Comparison of ENCODE assay signal across 8 mouse cellular contexts in the genomic region with DNA sequence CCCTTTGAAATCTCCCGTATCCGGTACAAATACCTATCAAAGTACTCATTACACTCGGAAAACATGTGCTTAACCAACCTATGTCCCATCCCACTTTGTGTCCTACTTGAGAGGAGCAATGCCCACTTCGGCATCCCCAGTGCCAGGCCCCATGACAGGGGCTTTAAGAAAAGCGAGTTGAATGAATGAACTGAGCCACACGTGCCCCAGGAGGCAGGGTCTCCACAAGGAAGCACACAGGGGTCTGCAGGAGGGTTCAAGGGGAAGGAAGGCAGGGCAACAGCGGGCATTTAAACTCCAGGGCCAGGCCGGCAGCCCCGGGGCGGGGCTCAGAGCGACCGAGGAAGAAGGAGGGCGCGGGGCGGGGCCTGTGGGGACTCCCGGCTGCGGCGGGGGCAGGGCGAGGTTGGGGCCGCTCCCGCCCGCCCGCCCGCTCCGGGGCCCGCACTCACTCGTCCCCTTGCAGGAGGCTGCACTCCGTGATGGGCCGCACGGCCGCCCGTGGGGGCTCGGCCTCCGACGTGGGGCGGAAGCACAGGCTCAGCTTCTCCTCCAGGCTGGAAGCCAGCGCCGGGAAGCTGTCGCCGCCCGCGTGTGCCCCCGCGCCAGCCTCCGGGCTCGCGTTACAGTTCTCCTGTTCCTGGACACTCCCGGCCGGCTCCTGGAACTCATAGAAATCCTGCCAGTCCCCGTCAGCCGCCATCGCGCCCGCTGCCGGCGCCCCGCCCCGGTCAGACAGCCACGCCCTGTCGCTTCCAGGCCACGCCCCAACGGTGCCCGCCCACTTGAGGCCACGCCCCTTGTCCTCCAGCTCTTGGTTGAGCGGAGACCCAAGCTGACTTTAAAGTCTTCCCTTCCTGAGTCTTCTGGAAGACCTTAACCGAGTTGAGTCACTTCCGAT. TPM values are rescaled to one million over a fixed set of nuclear protein-coding genes. Genes with fewer than 3 reads are reported as not detected.
DNase-seq lines count a peak whose midpoint lies in the region; ATAC-seq lines count a peak whose summit lies in the region.

A gene (minus strand): TSS at position 772 of the 901 bp plus-strand sequence.

- DNase-seq in embryo, embryonic 10 days (ENCODE audit: low spot score) = peak; percentile 95
- DNase-seq in gastrocnemius, postnatal 14 days = peak; percentile 94
- peak; percentile 84 to 94 for DNase-seq in left cerebral cortex, postnatal 10 days (ENCODE audit: extremely low spot score in 1 of 2, low spot score in 2 of 2)
- DNase-seq in right cerebral cortex, postnatal 25 days = peak; percentile 88
- DNase-seq in urinary bladder, postnatal 4 days (ENCODE audit: low spot score in 2 of 2) = peak; percentile 91 to 96

- intact Hi-C loops in gastrocnemius, postnatal 14 days (cut with DNase I; ENCODE audit: low total_unique reads) = no loop called here
- intact Hi-C loops in left cerebral cortex, postnatal 10 days (cut with DNase I) = no loop called here

- ATAC-seq in activated CD4-positive, CD25-positive, alpha-beta regulatory T cell, adult 4 months = peak; percentile 90
- peak; percentile 89 for ATAC-seq in inflammation-experienced regulatory T-cells, adult 6 months
- peak; percentile 91 for ATAC-seq in megakaryocyte-erythroid progenitor cell, adult 5-6 weeks (replicated peaks; ENCODE audit: low FRiP score, low TSS enrichment, poor library complexity, severe bottlenecking)

RNA-seq across cellular contexts. Expression of the gene that starts here (rescaled TPM):
- 10 to 100 TPM; 11.2 to 13.9 TPM for polyA plus RNA-seq in activated CD4-positive, CD25-positive, alpha-beta regulatory T cell, adult 4 months (2017; shearing (Covaris generic))
- total RNA-seq in gastrocnemius, postnatal 14 days (2021) = 10 to 100 TPM; 47.3 to 48.8 TPM
- 10 to 100 TPM in 2 of 3 experiments, 1 to 10 TPM in 1; 8.6 to 11.1 (median 10.4) TPM for polyA plus RNA-seq in inflammation-experienced regulatory T-cells, adult 6 months (2017; shearing (Covaris generic))
- 10 to 100 TPM; 39.6 to 43.9 TPM for total RNA-seq in left cerebral cortex, postnatal 10 days (2021)
- total RNA-seq in megakaryocyte-erythroid progenitor cell, adult 5-6 weeks (2014; fragmentation: Nextera tagmentation) = 7.3 and 8.8 TPM in 2 replicates
- total RNA-seq in megakaryocyte-erythroid progenitor cell, adult 5-6 weeks (2017) = 14.7 and 17.6 TPM in 2 replicates

Comparison
In these comparisons a context has a peak if more than half of its experiments do, and no peak if none do; other contexts are left out.
1. Peak in every context shown above with its lines: DNase-seq and ATAC-seq.